Mouse (Mus musculus) adrenal gland, postnatal 14 days (tissue): Measurements from ENCODE around the gene Aars2. TPM values are rescaled to one million over a fixed set of nuclear protein-coding genes. Genes with fewer than 3 reads are reported as not detected.

Experiments
- DNase-seq: peaks from one replicate; pipeline ENCODE4 v3.0.0; 2021; ENCODE audit warnings: mixed read lengths
- total RNA-seq: library from RNA; stranded (reverse); gene quantifications from 2 replicates; pipeline ENCODE4 v1.2.3, GENCODE M21; 2021

Aars2 gene
- total RNA-seq, 1 experiment from 2014 or later, result 17.2 TPM

DNA sequence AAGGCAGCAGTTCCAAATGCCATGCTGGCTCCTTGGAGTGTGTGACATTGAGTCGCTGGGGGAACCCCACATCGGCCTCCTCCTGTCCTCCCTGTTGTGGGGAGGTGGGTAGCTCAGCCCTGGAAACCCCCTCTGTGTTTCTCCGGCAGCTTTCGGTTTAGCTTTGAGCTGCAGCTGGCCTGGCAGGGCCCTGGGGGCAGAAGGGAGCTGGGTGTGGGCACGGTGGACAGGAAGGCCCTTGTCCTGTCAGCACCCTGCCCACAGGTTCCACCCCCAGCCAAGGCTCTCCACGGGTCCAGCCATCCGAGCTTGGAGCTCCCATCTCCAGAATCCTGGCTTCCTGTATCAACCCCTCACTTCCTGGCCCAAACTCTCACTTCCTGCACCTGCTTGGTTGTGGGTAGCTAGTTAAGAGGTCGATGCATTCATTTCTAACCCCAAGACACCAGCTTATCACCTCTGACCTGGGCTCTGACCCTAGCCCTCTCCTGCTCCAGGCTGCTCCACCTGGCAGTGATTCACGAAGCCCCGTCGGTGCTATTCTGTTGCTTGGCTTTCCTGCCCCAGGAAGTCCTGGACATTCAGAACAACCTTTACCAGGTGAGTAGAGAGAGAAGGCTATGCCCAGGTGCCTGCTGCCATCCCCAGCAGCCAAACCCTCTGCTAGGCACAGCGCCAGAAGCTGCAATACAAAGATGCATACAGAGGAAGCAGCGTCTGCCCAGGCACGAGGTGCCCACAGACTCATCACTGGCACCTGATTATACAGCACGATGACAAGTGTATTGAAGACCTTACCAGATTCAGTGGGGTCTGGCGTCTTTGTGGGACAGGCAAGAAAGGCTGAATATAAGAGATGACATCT lies 51.6 kb downstream of the Aars2 start:
- no peak for DNase-seq

- no peak for DNase-seq
Observed at GRCm38 (mm10) chr17:45559732-45560525, 53.3 kb downstream of the Aars2 start.

- no peak for DNase-seq
Observed at GRCm38 (mm10) chr17:45563216-45563615, 56.6 kb downstream of the Aars2 start.

GRCm38 (mm10) chr17:45563655-45564530 lies 57.3 kb downstream of the Aars2 start, which contains the start of gene Slc35b2:
Slc35b2 (plus strand) TSS chr17:45563874.
- peak; percentile 99 for DNase-seq

DNA sequence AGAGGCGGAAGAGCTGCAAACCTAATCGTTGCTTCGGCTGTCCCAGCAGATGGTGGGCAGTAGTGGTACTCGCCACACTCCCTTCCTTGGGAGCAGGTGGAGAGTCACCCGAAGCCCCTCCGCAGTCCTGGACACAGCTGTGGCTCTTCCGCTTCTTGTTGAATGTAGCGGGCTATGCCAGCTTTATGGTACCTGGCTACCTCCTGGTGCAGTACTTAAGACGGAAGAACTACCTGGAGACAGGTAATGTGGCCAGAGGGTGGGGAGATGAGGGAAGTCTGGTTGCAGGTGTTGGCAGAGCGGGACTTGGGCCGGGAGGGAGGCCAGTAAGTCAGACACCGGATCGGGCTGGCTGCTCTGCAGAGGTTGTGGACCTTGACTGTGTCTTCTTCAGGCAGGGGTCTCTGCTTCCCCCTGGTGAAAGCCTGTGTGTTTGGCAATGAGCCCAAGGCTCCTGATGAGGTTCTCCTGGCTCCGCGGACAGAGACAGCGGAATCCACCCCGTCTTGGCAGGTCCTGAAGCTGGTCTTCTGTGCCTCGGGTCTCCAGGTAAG lies 58.0 kb downstream of the Aars2 start:
- peak; percentile 57 for DNase-seq

DNA sequence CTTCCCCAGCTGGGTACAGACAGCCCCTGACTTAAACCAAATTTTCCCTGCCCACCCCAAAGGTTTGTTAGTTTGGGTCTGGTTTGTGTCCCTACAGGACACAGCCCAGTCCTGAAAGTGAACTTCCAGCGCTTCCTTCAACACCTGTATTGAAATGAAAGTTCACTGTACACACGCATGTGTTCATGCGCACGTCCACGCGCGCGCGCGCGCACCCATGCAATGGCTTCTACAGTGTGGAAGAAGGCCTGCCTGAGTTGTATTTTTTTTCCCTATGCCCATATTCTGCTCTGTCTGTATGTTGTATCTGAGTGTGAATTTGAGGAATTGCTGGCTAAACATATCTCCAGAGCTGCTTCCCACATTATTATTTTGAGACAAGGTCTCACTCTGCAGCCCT lies 58.5 kb downstream of the Aars2 start:
- no peak for DNase-seq

- DNase-seq, result no peak
Observed at GRCm38 (mm10) chr17:45566031-45566359, 59.4 kb downstream of the Aars2 start.

- DNase-seq, result no peak
Observed at GRCm38 (mm10) chr17:45566360-45567161, 59.9 kb downstream of the Aars2 start.

GRCm38 (mm10) chr17:45567162-45567601 lies 60.5 kb downstream of the Aars2 start:
- DNase-seq, result peak; percentile 70

DNA sequence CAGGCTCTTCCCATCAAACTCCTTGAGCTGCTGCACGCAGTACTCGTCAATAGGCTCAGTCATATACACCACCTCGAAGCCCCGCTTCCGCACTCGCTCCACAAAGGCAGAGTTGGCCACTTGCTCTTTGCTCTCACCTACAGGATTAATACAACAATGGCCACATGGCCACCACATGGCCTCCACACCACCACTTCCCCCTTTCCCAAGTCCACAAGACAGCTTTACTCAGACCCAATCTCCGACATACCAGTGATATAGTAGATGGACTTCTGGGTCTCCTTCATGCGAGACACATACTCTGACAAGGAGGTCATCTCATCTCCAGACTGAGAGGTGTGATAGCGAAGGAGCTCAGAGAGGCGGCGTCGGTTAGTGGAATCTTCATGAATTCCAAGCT lies 62.3 kb downstream of the Aars2 start:
- DNase-seq, result no peak

- no peak for DNase-seq
Observed at GRCm38 (mm10) chr17:45569999-45570398, 63.4 kb downstream of the Aars2 start.

Other genes with a start within 250 kb of the Aars2 start
- gene Cdc5l, start 73.1 kb upstream of the Aars2 start, total RNA-seq, result 44.3 and 44.8 TPM in 2 replicates
- gene Spats1, start 31.4 kb upstream of the Aars2 start, total RNA-seq, result not detected in 2 replicates
- gene Tcte1, start 16.6 kb downstream of the Aars2 start, total RNA-seq, result not detected in 2 replicates
- gene Tmem151b, start 42.8 kb downstream of the Aars2 start, total RNA-seq, result 0.33 and 1.6 TPM in 2 replicates
- 3.6 and 8.7 TPM in 2 replicates for gene Nfkbie, start 48.9 kb downstream of the Aars2 start, total RNA-seq
- gene Slc35b2, start 57.0 kb downstream of the Aars2 start, total RNA-seq, result 54.8 and 56.1 TPM in 2 replicates
- gene Hsp90ab1, start 66.4 kb downstream of the Aars2 start, total RNA-seq, result 1,351 and 1,485 TPM in 2 replicates
- 114 and 140 TPM in 2 replicates for gene Slc29a1, start 92.8 kb downstream of the Aars2 start, total RNA-seq
- gene Mymx, start 95.3 kb downstream of the Aars2 start, total RNA-seq, result 0.44 TPM in 1 of 2 replicates, not detected in the other
- 0.11 and 0.49 TPM in 2 replicates for gene Capn11, start 152.5 kb downstream of the Aars2 start, total RNA-seq
- 119 and 122 TPM in 2 replicates for gene Mrpl14, start 179.5 kb downstream of the Aars2 start, total RNA-seq
- gene Tmem63b, start 180.1 kb downstream of the Aars2 start, total RNA-seq, result 45.4 and 48.1 TPM in 2 replicates
- gene 1600014C23Rik, start 227.0 kb downstream of the Aars2 start, total RNA-seq, result not detected in 2 replicates